Mouse (Mus musculus) colon, adult 2 months (tissue): ENCODE data around the gene Nr1d1. TPM values are rescaled to one million over a fixed set of nuclear protein-coding genes. Genes with fewer than 3 reads are reported as not detected.

Source experiments
- polyA plus RNA-seq: library from polyadenylated mRNA; depleted of rRNA; stranded (reverse); fragments of >200 nt; gene quantifications from 2 replicates; pipeline ENCODE4 v1.2.3, GENCODE M21; 2012; rRNA removed

Nr1d1 gene
- polyA plus RNA-seq = 109 and 137 TPM in 2 replicates

DNA sequence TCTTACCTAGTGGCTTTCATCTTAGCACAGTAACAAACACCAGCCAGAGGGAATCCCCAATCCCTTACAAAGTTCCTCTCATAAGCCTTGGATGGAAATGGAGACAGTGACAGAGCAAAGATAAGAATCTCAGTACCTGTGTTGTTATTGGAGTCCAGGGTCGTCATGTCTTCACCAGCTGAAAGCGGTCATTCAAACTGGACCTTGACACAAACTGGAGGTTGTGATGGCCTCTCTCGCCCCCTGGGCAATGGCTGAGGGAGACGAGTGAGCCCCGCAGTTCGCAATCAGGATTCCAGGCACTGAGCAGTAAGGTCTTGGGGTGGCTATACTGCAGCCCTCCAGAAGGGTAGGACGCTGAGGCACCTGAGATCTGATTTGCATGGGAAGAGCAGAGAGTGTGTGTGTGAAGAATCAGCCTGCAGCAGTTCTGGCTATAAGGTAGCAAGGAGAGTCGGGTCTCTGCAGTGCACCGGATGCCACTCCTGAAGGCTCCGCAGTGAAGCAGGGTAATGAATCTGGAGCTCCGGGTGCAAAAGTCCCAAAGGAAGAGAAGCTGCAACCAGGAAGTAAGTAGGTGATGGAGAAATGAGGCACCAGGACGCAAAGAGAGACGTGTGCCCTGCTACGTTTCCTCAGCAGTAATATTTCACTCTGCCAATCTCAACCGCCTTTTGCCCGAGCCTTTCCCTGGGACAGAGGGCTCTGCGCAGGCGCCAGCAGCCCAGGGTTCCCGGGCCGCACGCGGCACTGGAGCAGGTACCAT is at the start of gene Nr1d1:
Gene Nr1d1 (minus strand): TSS at position 752 of the 766 bp plus-strand sequence.

DNA sequence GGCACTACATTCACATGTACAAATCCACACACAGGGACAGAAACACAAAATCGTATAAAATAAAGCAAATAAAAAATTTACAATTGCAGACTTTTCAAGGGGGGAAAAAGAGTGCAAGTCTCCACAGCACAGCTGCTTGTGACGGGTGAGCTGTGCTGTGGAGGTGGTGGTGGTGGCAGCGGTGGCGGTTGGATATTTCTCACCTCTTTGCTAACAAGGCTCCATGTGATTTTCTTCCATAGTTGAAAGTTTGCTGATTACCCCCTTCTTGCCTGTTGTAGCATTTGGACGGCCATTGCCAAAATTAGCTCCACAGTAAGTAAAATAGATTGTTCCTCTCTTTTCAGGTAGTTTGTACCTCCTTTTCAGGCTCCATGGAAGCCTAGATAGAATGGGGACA is 29.5 kb upstream of the Nr1d1 start, which contains the start of gene Casc3:
Gene Casc3 (plus strand): TSS at position 301 of the 400 bp plus-strand sequence.

DNA sequence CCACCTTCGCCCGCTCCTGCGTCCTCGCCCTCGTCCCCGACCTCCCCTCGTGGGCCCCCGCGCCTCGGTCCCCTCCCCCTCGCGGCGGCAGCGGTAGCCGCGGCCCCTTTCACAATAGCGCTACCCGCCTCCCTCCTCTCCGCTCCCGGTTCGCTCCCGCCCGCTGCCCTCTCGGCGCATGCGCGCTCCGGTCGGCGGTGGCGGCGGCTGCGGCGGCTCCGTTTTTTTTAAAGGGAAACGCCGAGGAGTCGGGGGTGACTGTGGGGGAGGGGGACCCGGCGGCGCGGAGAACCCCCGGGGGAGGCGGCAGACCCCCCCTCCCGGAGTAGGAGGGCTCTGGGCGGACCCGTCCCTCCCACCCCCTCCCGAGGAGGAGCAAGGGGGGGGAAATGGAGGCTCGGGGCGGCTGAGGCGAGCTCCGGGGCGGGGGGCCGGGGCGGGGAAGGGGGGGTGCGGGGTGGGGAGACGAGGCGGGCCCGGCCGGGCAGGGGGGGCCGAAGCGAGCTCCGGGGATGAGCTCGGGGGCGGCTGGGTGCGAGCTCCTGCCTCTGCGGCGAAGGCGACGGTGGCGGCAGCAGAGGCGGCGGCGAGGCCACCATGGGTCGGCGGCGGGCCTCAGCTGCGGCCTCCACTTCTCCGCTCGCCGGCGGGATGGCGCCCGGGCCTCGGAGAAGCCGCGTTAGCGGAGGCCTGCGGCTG is 20.0 kb upstream of the Nr1d1 start, which contains the start of gene Msl1:
Gene Msl1 (plus strand): TSS at position 502 of the 699 bp plus-strand sequence.

DNA sequence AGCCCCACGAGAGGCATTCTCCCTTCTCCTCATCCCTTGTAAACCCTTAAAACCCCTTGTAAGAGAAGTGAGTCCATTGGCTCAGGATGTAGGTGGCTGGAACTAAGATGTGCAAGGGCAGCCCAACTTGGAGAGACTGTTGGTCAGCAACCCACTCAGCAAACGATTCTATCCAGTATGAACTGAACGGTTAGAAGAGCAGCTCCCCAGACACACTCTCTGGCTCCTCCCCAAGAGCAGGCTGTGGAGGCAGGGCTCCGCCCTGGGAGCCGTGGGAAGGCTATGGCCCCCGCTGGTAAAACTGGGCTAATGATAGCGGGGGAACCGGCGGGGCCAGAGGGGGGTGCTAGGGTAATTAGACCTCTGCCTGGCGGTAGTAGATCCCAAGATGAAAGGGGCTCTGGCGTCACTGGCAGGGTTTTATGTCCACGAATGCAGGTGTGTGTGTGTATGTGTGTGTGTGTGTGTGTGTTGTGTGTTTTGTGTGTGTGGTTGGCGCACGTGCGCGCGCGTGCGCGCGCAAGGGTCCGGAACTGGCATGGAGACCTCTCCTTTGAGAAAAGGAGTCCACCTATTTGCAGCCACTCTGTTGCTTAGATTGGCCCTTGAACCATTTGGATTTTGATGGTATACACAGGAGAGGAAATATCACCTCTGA is 34.6 kb downstream of the Nr1d1 start, which contains the start of gene Thra:
Gene Thra (plus strand): TSS at position 246 of the 658 bp plus-strand sequence.

DNA sequence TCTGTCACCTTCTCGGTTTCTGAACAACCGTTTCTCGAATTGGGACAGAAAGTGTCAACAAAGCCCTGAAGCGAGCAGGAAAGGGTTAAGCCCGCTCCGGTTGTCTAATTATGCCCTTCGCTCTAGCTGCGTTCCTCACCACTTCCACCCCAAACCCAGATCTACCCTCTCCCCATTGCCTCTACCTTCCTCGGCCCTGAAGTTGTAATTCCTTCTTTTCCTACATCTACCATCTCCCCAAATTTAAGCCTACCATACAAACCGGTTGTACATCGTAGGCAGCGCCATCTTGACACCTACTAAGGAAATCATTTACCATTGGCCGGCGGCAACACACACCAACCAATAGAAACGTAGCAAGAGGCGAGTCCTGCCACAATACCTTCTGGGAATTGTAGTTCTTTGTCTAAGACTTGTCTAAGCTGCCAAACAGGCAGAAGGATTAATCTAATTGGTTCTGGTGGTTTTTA is 46.0 kb downstream of the Nr1d1 start, which contains the start of gene Med24:
Gene Med24 (minus strand): TSS at position 317 of the 470 bp plus-strand sequence.

Other genes with a start within 250 kb of the Nr1d1 start
- 2.0 and 3.7 TPM in 2 replicates for gene Ikzf3, start 229.3 kb downstream of the Nr1d1 start, polyA plus RNA-seq
- 0.07 TPM in 1 of 2 replicates, not detected in the other for gene Zpbp2, start 224.2 kb downstream of the Nr1d1 start, polyA plus RNA-seq
- 45.6 and 52.7 TPM in 2 replicates for gene Ormdl3, start 188.0 kb downstream of the Nr1d1 start, polyA plus RNA-seq
- not detected in 2 replicates for gene Lrrc3c, start 177.0 kb downstream of the Nr1d1 start, polyA plus RNA-seq
- not detected in 2 replicates for gene Gm12355, start 149.7 kb downstream of the Nr1d1 start, polyA plus RNA-seq
- gene Gsdma3, start 149.0 kb downstream of the Nr1d1 start, polyA plus RNA-seq = not detected in 2 replicates
- gene Gsdma2, start 128.6 kb downstream of the Nr1d1 start, polyA plus RNA-seq = not detected in 2 replicates
- 0.69 and 0.73 TPM in 2 replicates for gene Gsdma, start 111.0 kb downstream of the Nr1d1 start, polyA plus RNA-seq
- gene Psmd3, start 92.8 kb downstream of the Nr1d1 start, polyA plus RNA-seq = 141 and 155 TPM in 2 replicates
- 0.15 TPM in 1 of 2 replicates, not detected in the other for gene Csf3, start 74.1 kb downstream of the Nr1d1 start, polyA plus RNA-seq
- gene Med24, start 45.9 kb downstream of the Nr1d1 start, polyA plus RNA-seq = 55.2 and 59.0 TPM in 2 replicates
- 92.5 and 95.9 TPM in 2 replicates for gene Thra, start 34.7 kb downstream of the Nr1d1 start, polyA plus RNA-seq
- gene Msl1, start 20.2 kb upstream of the Nr1d1 start, polyA plus RNA-seq = 41.3 and 41.4 TPM in 2 replicates
- gene Casc3, start 29.6 kb upstream of the Nr1d1 start, polyA plus RNA-seq = 29.8 and 31.0 TPM in 2 replicates
- gene Rapgefl1, start 61.5 kb upstream of the Nr1d1 start, polyA plus RNA-seq = 101 and 113 TPM in 2 replicates
- 13.4 and 17.6 TPM in 2 replicates for gene Wipf2, start 88.3 kb upstream of the Nr1d1 start, polyA plus RNA-seq
- gene Cdc6, start 132.5 kb upstream of the Nr1d1 start, polyA plus RNA-seq = 0.47 and 0.62 TPM in 2 replicates
- 29.3 and 34.7 TPM in 2 replicates for gene Rara, start 152.5 kb upstream of the Nr1d1 start, polyA plus RNA-seq
- gene Gjd3, start 207.7 kb upstream of the Nr1d1 start, polyA plus RNA-seq = 3.7 and 5.6 TPM in 2 replicates
- 4.7 and 5.1 TPM in 2 replicates for gene Top2a, start 248.9 kb upstream of the Nr1d1 start, polyA plus RNA-seq